Mouse (Mus musculus) stomach, postnatal 0 days (tissue): ENCODE data around the gene Tcp1.

Experiments
- CTCF ChIP-seq: IDR thresholded peaks from 2 replicates; pipeline ENCODE4 v1.5.1; 2016; ENCODE audit warnings: antibody characterized with exemption, low read depth, mild to moderate bottlenecking, moderate library complexity
- EP300 ChIP-seq: optimal IDR thresholded peaks from 2 replicates; pipeline ENCODE3; 2016; ENCODE audit warnings: antibody characterized with exemption

DNA sequence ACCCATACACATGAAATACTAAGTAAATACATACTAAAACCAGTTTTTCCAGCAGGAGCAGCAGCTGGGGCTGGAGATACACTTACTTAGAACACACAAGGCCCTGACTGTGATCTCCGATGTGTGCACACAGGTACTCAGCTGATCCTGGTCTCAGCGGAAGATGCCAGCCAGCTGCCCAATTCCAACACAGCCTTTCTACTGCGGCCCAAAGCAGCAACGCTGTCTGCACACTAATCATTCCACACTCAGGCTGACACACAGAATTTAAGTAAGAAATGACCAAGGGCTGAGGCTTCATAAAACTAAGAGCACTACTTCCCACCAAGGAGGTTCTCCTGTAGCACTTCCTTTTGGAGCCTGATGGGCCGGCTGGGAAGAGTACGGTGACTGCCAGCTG is 13.2 kb upstream of the Tcp1 start:
- no peak for TF ChIP-seq CTCF
- no peak for TF ChIP-seq EP300
